Mouse (Mus musculus): ENCODE measurements around the gene Grifin.

Gene Grifin

GRCm38 (mm10) chr5:140564896-140565295 lies at the start of gene Grifin:
TSS of gene Grifin (minus strand) at chr5:140565071.
- no peak for DNase-seq (ENCODE audit: low spot score)

- no peak for DNase-seq (ENCODE audit: low spot score)
Measured at GRCm38 (mm10) chr5:140614141-140614540, 49.3 kb upstream of the Grifin start.

GRCm38 (mm10) chr5:140612191-140612590 lies 47.3 kb upstream of the Grifin start:
- no peak for DNase-seq (ENCODE audit: low spot score)

GRCm38 (mm10) chr5:140611611-140612185 lies 46.8 kb upstream of the Grifin start:
- no peak for DNase-seq (ENCODE audit: low spot score)

- DNase-seq (ENCODE audit: low spot score) = peak; percentile 91
Measured at GRCm38 (mm10) chr5:140611021-140611583, 46.2 kb upstream of the Grifin start.

GRCm38 (mm10) chr5:140610273-140611011 lies 45.6 kb upstream of the Grifin start:
- DNase-seq (ENCODE audit: low spot score) = peak; percentile 79

- peak; percentile 52 for DNase-seq (ENCODE audit: low spot score)
Measured at GRCm38 (mm10) chr5:140609511-140610272, 44.8 kb upstream of the Grifin start.

GRCm38 (mm10) chr5:140608634-140609015 lies 43.8 kb upstream of the Grifin start:
- DNase-seq (ENCODE audit: low spot score) = no peak

- DNase-seq (ENCODE audit: low spot score) = peak; percentile 35
Measured at GRCm38 (mm10) chr5:140607836-140608633, 43.2 kb upstream of the Grifin start.

GRCm38 (mm10) chr5:140607001-140607835 lies 42.3 kb upstream of the Grifin start, which contains the start of gene Lfng:
TSS of gene Lfng (plus strand) at chr5:140607320.
- peak; percentile 93 for DNase-seq (ENCODE audit: low spot score)

- no peak for DNase-seq (ENCODE audit: low spot score)
Measured at GRCm38 (mm10) chr5:140606386-140606785, 41.5 kb upstream of the Grifin start.

GRCm38 (mm10) chr5:140605228-140605627 lies 40.4 kb upstream of the Grifin start:
- DNase-seq (ENCODE audit: low spot score) = no peak

GRCm38 (mm10) chr5:140604386-140604785 lies 39.5 kb upstream of the Grifin start:
- no peak for DNase-seq (ENCODE audit: low spot score)

GRCm38 (mm10) chr5:140602540-140602939 lies 37.7 kb upstream of the Grifin start:
- no peak for DNase-seq (ENCODE audit: low spot score)

GRCm38 (mm10) chr5:140601712-140602111 lies 36.8 kb upstream of the Grifin start:
- no peak for DNase-seq (ENCODE audit: low spot score)

GRCm38 (mm10) chr5:140599939-140600338 lies 35.1 kb upstream of the Grifin start:
- DNase-seq (ENCODE audit: low spot score) = no peak

GRCm38 (mm10) chr5:140597787-140598186 lies 32.9 kb upstream of the Grifin start:
- no peak for DNase-seq (ENCODE audit: low spot score)

- no peak for DNase-seq (ENCODE audit: low spot score)
Measured at GRCm38 (mm10) chr5:140596927-140597588, 32.2 kb upstream of the Grifin start.

- no peak for DNase-seq (ENCODE audit: low spot score)
Measured at GRCm38 (mm10) chr5:140596426-140596825, 31.6 kb upstream of the Grifin start.

GRCm38 (mm10) chr5:140594846-140595245 lies 30.0 kb upstream of the Grifin start:
- no peak for DNase-seq (ENCODE audit: low spot score)
